Mouse (Mus musculus): Measurements from ENCODE around the gene Trmt61a. TPM values are rescaled to one million over a fixed set of nuclear protein-coding genes. Genes with fewer than 3 reads are reported as not detected.

Gene Trmt61a
- polyA plus RNA-seq, 1 experiment from 2014 or later = 9.9 TPM

DNA sequence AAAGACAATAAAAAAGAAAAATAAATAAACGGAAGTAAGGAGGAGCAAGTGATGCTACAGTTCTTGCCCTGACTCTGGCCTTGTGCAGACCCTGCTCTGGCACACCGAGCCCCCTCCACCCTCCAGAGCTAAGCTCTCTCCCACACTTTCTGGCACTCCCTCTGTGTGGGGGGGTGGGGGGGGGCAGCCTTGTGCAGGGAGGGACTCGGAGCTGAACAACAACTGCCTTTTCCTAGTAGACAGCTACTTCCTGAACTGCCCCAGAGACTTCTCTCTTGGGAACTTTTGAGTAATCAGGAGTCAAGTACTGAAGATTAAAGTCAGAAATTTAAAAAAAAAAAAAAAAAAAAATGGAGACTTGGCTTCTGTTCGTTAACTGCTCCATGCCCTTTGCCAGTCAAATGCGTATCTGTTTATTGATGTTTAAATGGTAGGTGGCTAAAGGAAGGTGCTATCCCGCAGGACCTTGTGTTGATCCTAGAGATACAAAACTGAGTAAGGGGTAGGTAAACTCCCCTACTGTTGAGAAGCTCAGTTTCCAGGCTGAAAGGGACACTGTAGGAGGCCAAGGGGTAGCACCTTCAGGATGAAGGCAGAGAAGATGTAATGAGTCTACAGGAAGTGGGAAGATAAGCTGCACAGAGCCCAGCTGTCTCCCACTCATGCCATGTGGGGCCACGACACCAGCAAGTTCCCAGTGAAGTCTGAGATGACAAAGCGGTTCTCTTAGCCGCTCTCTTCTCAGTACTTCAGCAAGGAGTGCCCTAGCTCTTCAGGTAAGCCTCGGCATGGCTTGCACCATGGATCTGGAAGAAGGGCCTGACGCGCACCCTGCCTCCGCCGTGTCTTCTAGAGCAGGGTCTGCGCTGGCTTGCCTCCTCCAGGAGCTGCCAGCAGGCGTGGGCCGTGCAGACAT, 14.4 kb upstream of the Trmt61a start:
- Histone ChIP-seq H3K9me3 (ENCODE audit: control insufficient read depth, low read length) (no peaks in the 10 kb centered on the region), H3K4me2 (ENCODE audit: low read length) (0 out of 2 replicates have a peak overlapping the region, but pooled peaks have one; percentile 2), H3K27ac (ENCODE audit: low read depth) (peak overlapping the region; percentile 74), H3K4me1 (replicated peaks; ENCODE audit: control insufficient read depth, insufficient read depth, low read length) (peaks cover 25% of the 10 kb centered on the region), H3K4me3 (ENCODE audit: low read depth, low read length) (no peak overlapping the region), H3K36me3 (ENCODE audit: control insufficient read depth, insufficient read depth, low read length) (peaks cover 11% of the 10 kb centered on the region; the same call in 1 of the 2 replicates), H3K27me3 (replicated peaks; ENCODE audit: control insufficient read depth, insufficient read depth, low read length) (no peaks in the 10 kb centered on the region), H3K9ac (ENCODE audit: low read length) (no peak overlapping the region)
- ATAC-seq (replicated peaks; ENCODE audit: low FRiP score, low TSS enrichment, low read depth) (no peak; the same call in 1 of the 2 replicates), DNase-seq (ENCODE audit: low spot score) (peak; percentile 52)
- 46% methylated on average over 17 of the region's 17 CpGs for WGBS

DNA sequence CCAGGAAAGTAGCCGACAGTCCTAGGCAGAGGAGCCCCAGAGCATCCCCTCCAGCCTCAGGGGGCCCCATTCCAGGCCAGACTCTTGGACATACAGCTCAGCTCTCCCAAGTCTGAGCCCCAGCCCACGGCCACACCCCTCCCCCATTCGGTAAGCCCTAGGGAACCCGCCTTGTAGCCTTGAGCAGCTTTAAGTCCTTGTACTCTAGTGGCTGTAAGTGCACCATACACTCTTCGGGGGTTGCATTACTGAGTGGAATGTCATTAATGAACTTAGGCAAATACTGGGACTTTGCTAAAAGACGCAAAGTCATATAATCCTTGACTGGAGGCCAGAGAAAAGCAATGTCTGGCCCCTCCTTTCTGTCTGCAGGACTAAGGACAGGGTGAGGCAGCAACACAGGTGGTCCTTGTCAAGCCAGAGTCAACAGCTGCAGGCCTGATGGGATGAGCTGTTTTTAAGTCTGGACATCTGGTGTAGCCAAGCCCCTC, 13.7 kb upstream of the Trmt61a start:
- DNase-seq (ENCODE audit: low spot score) (peak; percentile 77), ATAC-seq (replicated peaks; ENCODE audit: low FRiP score, low TSS enrichment, low read depth) (peak; percentile 44)
- peak overlapping the region; percentile 74 for H3K27ac ChIP-seq (ENCODE audit: low read depth)
- peaks cover 32% of the 10 kb centered on the region for H3K4me1 ChIP-seq (replicated peaks; ENCODE audit: control insufficient read depth, insufficient read depth, low read length)
- H3K9me3 ChIP-seq (ENCODE audit: control insufficient read depth, low read length) = no peaks in the 10 kb centered on the region
- WGBS = 22% methylated on average over 6 of the region's 6 CpGs
- no peak overlapping the region for H3K9ac ChIP-seq (ENCODE audit: low read length)
- H3K4me3 ChIP-seq (ENCODE audit: low read depth, low read length) = no peak overlapping the region
- H3K4me2 ChIP-seq (ENCODE audit: low read length) = 0 out of 2 replicates have a peak overlapping the region, but pooled peaks have one; percentile 2
- no peaks in the 10 kb centered on the region for H3K27me3 ChIP-seq (replicated peaks; ENCODE audit: control insufficient read depth, insufficient read depth, low read length)
- peaks cover 11% of the 10 kb centered on the region; the same call in 1 of the 2 replicates for H3K36me3 ChIP-seq (ENCODE audit: control insufficient read depth, insufficient read depth, low read length)

DNA sequence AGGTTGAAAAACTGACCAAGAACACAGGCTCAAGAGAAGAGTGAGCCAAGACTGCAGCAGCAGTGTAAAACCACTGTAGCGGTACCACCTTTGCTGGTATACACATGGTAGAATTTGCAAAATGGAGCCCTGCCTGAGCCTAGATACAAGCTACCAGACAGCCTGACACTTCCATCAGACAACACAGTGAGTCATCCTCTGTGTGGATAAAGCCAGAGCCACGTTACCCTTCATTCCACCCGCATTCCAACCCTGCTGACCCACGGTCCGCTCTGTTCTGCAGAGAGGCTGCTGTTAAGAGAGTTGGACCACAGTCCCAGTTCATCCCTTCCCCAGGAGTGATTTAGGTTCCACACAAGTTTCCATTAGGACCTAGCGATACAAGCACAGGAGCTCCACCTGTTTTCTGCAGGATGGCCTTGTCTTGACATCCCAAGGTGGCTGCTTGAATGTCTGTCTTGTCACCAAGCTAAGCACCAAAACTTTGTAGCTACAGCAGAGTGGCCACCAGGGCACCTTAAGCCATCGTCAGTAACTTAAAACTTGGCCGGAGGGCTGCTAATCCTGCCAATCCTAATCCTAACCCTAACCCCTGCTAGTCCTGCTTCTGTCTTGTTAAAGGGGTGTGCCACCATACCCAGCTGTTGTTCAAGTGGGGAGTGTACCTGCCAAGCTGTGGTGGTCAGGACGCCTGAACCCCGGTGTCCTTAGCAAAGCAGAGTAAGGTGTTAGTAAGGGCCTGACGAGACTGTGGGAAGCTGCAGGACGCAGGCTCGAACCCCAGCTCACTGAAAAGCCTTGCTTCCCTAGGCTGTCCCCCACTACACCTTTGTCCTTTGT, 12.6 kb upstream of the Trmt61a start:
- H3K27me3 ChIP-seq (replicated peaks; ENCODE audit: control insufficient read depth, insufficient read depth, low read length) = no peaks in the 10 kb centered on the region
- H3K9me3 ChIP-seq (ENCODE audit: control insufficient read depth, low read length) = no peaks in the 10 kb centered on the region
- DNase-seq (ENCODE audit: low spot score) (no peak), ATAC-seq (replicated peaks; ENCODE audit: low FRiP score, low TSS enrichment, low read depth) (no peak)
- WGBS = 72% methylated on average over 13 of the region's 13 CpGs
- peaks cover 38% of the 10 kb centered on the region for H3K4me1 ChIP-seq (replicated peaks; ENCODE audit: control insufficient read depth, insufficient read depth, low read length)
- H3K4me3 ChIP-seq (ENCODE audit: low read depth, low read length) = no peak overlapping the region
- no peak overlapping the region for H3K9ac ChIP-seq (ENCODE audit: low read length)
- no peak overlapping the region for H3K27ac ChIP-seq (ENCODE audit: low read depth)
- H3K4me2 ChIP-seq (ENCODE audit: low read length) = no peak overlapping the region
- peaks cover 7% of the 10 kb centered on the region; the same call in 1 of the 2 replicates for H3K36me3 ChIP-seq (ENCODE audit: control insufficient read depth, insufficient read depth, low read length)

- ATAC-seq (replicated peaks; ENCODE audit: low FRiP score, low TSS enrichment, low read depth) (no peak), DNase-seq (ENCODE audit: low spot score) (no peak)
- Histone ChIP-seq H3K36me3 (ENCODE audit: control insufficient read depth, insufficient read depth, low read length) (peaks cover 4% of the 10 kb centered on the region; the same call in 1 of the 2 replicates), H3K4me3 (ENCODE audit: low read depth, low read length) (no peak overlapping the region), H3K4me2 (ENCODE audit: low read length) (no peak overlapping the region), H3K27ac (ENCODE audit: low read depth) (no peak overlapping the region), H3K9me3 (ENCODE audit: control insufficient read depth, low read length) (no peaks in the 10 kb centered on the region), H3K9ac (ENCODE audit: low read length) (no peak overlapping the region), H3K4me1 (replicated peaks; ENCODE audit: control insufficient read depth, insufficient read depth, low read length) (peaks cover 44% of the 10 kb centered on the region), H3K27me3 (replicated peaks; ENCODE audit: control insufficient read depth, insufficient read depth, low read length) (no peaks in the 10 kb centered on the region; the same call in 1 of the 2 replicates)
- WGBS = 77% methylated on average over 13 of the region's 13 CpGs
Observed at GRCm38 (mm10) chr12:111666380-111666779, 11.5 kb upstream of the Trmt61a start.

GRCm38 (mm10) chr12:111667421-111667820, 10.5 kb upstream of the Trmt61a start:
- H3K27me3 ChIP-seq (replicated peaks; ENCODE audit: control insufficient read depth, insufficient read depth, low read length) = peaks cover 2% of the 10 kb centered on the region; the same call in 1 of the 2 replicates
- H3K4me3 ChIP-seq (ENCODE audit: low read depth, low read length) = no peak overlapping the region
- no peak overlapping the region for H3K27ac ChIP-seq (ENCODE audit: low read depth)
- ATAC-seq (replicated peaks; ENCODE audit: low FRiP score, low TSS enrichment, low read depth) (no peak), DNase-seq (ENCODE audit: low spot score) (no peak)
- H3K9me3 ChIP-seq (ENCODE audit: control insufficient read depth, low read length) = no peaks in the 10 kb centered on the region
- peaks cover 45% of the 10 kb centered on the region for H3K4me1 ChIP-seq (replicated peaks; ENCODE audit: control insufficient read depth, insufficient read depth, low read length)
- H3K4me2 ChIP-seq (ENCODE audit: low read length) = no peak overlapping the region
- H3K36me3 ChIP-seq (ENCODE audit: control insufficient read depth, insufficient read depth, low read length) = peaks cover 4% of the 10 kb centered on the region; the same call in 1 of the 2 replicates
- WGBS = 96% methylated on average over 5 of the region's 5 CpGs
- no peak overlapping the region for H3K9ac ChIP-seq (ENCODE audit: low read length)

DNA sequence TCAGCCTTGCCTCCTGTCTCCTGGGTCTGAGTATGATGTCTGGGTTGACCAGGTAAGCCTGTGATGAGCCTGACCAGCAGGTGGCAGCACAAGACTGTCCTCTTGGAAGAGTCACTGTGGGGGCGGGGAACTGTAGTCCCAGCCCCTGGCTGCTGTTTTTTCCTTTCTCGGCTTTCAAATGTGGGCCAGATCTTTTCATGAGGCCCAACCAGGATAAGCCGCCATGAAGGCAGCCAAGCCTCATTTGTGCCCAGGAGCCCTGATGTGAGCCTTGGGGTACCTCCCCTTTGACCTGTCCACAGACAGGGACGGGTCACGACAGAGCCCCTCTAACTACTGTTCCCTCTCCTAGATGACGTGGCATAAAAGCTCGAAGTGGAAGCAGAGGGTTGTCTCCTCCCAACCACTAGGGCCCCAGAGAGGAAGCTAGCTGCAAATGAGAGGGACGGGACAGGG, 9.4 kb upstream of the Trmt61a start:
- peak; percentile 99 for DNase-seq (ENCODE audit: low spot score)
- H3K9ac ChIP-seq (ENCODE audit: low read length) = no peak overlapping the region; the same call in 1 of the 2 replicates
- H3K4me1 ChIP-seq (replicated peaks; ENCODE audit: control insufficient read depth, insufficient read depth, low read length) = peaks cover 44% of the 10 kb centered on the region
- no peaks in the 10 kb centered on the region for H3K9me3 ChIP-seq (ENCODE audit: control insufficient read depth, low read length)
- peak overlapping the region; percentile 1; the same call in 1 of the 2 replicates for H3K4me3 ChIP-seq (ENCODE audit: low read depth, low read length)
- H3K27me3 ChIP-seq (replicated peaks; ENCODE audit: control insufficient read depth, insufficient read depth, low read length) = peaks cover 12% of the 10 kb centered on the region
- H3K4me2 ChIP-seq (ENCODE audit: low read length) = peak overlapping the region; percentile 68
- peak overlapping the region; percentile 74 for H3K27ac ChIP-seq (ENCODE audit: low read depth)
- WGBS = under 1% methylated on average over 8 of the region's 8 CpGs
- H3K36me3 ChIP-seq (ENCODE audit: control insufficient read depth, insufficient read depth, low read length) = peaks cover 4% of the 10 kb centered on the region; the same call in 1 of the 2 replicates
- ATAC-seq (replicated peaks; ENCODE audit: low FRiP score, low TSS enrichment, low read depth) = peak; percentile 54

DNA sequence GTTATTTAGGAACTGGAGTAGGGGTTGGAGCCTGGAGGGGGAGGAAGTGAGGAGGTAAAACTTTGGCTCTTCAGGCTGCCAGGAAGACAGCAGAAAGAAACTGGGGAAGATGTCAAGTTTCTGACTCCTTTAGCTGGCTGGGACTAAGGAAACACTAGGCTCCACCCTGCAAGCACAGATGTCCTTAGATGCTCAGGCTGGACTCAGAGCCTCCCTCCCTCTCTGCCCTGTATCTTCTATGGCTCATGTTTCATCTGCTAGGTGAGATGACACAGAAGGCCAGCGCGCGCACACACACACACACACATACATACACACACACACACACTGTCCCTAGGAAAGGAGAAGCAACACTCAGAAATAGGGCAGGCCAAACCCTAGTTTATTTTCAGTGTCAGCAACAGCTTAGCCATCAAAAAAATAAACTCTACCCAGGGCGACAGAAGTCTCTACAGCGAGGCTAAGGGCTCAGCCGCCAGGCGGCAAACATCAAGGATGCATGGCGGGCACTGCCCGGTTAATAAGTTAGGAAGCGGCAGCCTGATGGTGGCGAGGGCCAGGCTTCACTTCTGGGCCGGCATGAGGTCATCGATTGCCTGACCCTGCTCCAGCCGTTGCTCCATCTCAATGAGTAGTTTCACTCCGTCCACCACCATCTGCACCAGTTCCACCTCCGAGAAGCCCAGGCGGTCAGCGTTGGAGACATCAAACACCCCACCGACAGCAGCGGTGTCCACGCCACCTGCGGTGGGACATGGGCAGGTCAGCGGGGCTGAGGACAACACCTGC, 8.7 kb upstream of the Trmt61a start:
- DNase-seq (ENCODE audit: low spot score) (no peak), ATAC-seq (replicated peaks; ENCODE audit: low FRiP score, low TSS enrichment, low read depth) (no peak)
- 60% methylated on average over 23 of the region's 23 CpGs for WGBS
- H3K4me2 ChIP-seq (ENCODE audit: low read length) = peak overlapping the region; percentile 68
- H3K36me3 ChIP-seq (ENCODE audit: control insufficient read depth, insufficient read depth, low read length) = peaks cover 4% of the 10 kb centered on the region; the same call in 1 of the 2 replicates
- H3K4me3 ChIP-seq (ENCODE audit: low read depth, low read length) = 0 out of 2 replicates have a peak overlapping the region, but pooled peaks have one; percentile 1
- no peak overlapping the region for H3K9ac ChIP-seq (ENCODE audit: low read length)
- H3K27me3 ChIP-seq (replicated peaks; ENCODE audit: control insufficient read depth, insufficient read depth, low read length) = peaks cover 19% of the 10 kb centered on the region
- H3K4me1 ChIP-seq (replicated peaks; ENCODE audit: control insufficient read depth, insufficient read depth, low read length) = peaks cover 37% of the 10 kb centered on the region
- no peaks in the 10 kb centered on the region for H3K9me3 ChIP-seq (ENCODE audit: control insufficient read depth, low read length)
- peak overlapping the region; percentile 74 for H3K27ac ChIP-seq (ENCODE audit: low read depth)
